Mouse (Mus musculus) CH12.LX (cell line): ENCODE measurements around the gene Orai1.

ENCODE experiments used
- CHD1 ChIP-seq: IDR thresholded peaks from 2 replicates; pipeline ENCODE4 v1.6.1; 2012; ENCODE audit warnings: low read depth, low read length, improper control_type of control experiment, inconsistent platforms
- CTCF ChIP-seq, 2 experiments: IDR thresholded peaks in 1 of 2; conservative IDR thresholded peaks in 1 of 2; 2 replicates each; pipeline ENCODE4 v1.5.1; 2011 to 2012; ENCODE audit warnings: low read depth in 2 of 2, low read length in 2 of 2, improper control_type of control experiment in 1 of 2, inconsistent platforms in 1 of 2, mild to moderate bottlenecking in 1 of 2, moderate library complexity in 1 of 2
- EP300 ChIP-seq: IDR thresholded peaks from 2 replicates; pipeline ENCODE4 v1.6.1; 2011; ENCODE audit warnings: low read length, improper control_type of control experiment
- ETS1 ChIP-seq: conservative IDR thresholded peaks from 2 replicates; pipeline ENCODE4 v1.6.1; 2012; ENCODE audit warnings: low read depth, mild to moderate bottlenecking, inconsistent platforms, low read length, improper control_type of control experiment, moderate library complexity
- IRF4 ChIP-seq: IDR thresholded peaks from 2 replicates; pipeline ENCODE4 v1.6.1; 2014; ENCODE audit warnings: low read depth, mild to moderate bottlenecking, inconsistent platforms, low read length, improper control_type of control experiment
- KAT2A ChIP-seq: IDR thresholded peaks from 2 replicates; pipeline ENCODE4 v1.6.1; 2012; ENCODE audit warnings: low read length, improper control_type of control experiment, inconsistent platforms; ENCODE audit not compliant: insufficient replicate concordance
- POLR2A ChIP-seq: IDR thresholded peaks from 2 replicates; pipeline ENCODE4 v1.6.1; 2011; ENCODE audit warnings: low read depth, mild to moderate bottlenecking, improper control_type of control experiment, low read length
- TCF12 ChIP-seq: IDR thresholded peaks from 2 replicates; pipeline ENCODE4 v1.6.1; 2014; ENCODE audit warnings: low read depth, mild to moderate bottlenecking, inconsistent platforms, low read length, improper control_type of control experiment
- USF1 ChIP-seq: IDR thresholded peaks from 2 replicates; pipeline ENCODE4 v1.6.1; 2014; ENCODE audit warnings: low read depth, mild to moderate bottlenecking, inconsistent platforms, low read length, improper control_type of control experiment
- USF2 ChIP-seq: conservative IDR thresholded peaks from 2 replicates; pipeline ENCODE4 v1.6.1; 2011; ENCODE audit warnings: low read depth, low read length, improper control_type of control experiment
- ZNF384 ChIP-seq: IDR thresholded peaks from 2 replicates; pipeline ENCODE4 v1.6.1; 2012; ENCODE audit warnings: low read depth, low read length, improper control_type of control experiment, inconsistent platforms

- TF ChIP-seq CTCF (conservative IDR thresholded peaks at IDR 0.05 in 1 of 2, IDR thresholded peaks at IDR 0.05 in 1 of 2; ENCODE audit: low read depth in 2 of 2, low read length in 2 of 2): no peak
- no peak for TF ChIP-seq USF2
- TF ChIP-seq CHD1: no peak
- no peak for TF ChIP-seq TCF12
- no peak for TF ChIP-seq USF1
- TF ChIP-seq EP300: no peak
- no peak for TF ChIP-seq IRF4
- no peak for TF ChIP-seq POLR2A
- no peak for TF ChIP-seq ZNF384
- no peak for TF ChIP-seq KAT2A
- no peak for TF ChIP-seq ETS1
Observed at GRCm38 (mm10) chr5:122970056-122970455, 44.8 kb upstream of the Orai1 start.
